Comparison of ENCODE assay signal across 32 mouse cellular contexts in the genomic region with DNA sequence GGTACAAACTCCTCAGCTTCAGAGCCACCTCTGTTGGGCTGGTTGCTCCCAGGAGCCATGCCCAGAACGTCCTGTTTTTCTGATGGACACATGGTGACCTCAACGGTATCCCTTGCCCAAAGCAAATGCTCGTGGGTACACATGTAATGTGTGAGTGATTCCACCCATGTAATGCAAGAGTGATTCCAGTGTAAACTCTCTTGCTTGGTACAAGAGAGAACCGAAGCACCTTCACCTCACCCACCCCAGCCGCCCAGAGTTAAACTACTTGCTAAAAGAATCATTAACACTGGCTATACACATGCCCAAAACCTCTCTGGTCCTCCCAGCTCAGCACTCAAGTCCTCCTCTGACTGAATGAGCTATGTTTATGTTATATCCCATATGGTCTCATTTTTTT.
"Had no signal": no experiment of that assay in that cellular context is flagged by ENCODE, and none has a peak within 500 bp of the region (broad histone marks: within the 10 kb centered on the region; RNA-seq: fewer than 3 reads in every experiment).

No protein-coding gene starts in this region.

- H3K27ac ChIP-seq: limb, embryonic 10.5 days; limb, embryonic 12.5 days; limb, embryonic 13.5 days; limb, embryonic 15.5 days; liver, embryonic 12.5 days; liver, embryonic 13.5 days; liver, embryonic 14.5 days; liver, embryonic 15.5 days; lung, embryonic 15.5 days; macrophage; midbrain, embryonic 10.5 days; midbrain, embryonic 12.5 days; midbrain, embryonic 13.5 days; midbrain, embryonic 15.5 days; neural tube, embryonic 12.5 days had no signal

- H3K36me3 ChIP-seq: limb, embryonic 10.5 days; limb, embryonic 12.5 days; limb, embryonic 13.5 days; limb, embryonic 15.5 days; liver, embryonic 12.5 days; liver, embryonic 13.5 days; liver, embryonic 15.5 days; lung, embryonic 15.5 days; midbrain, embryonic 10.5 days; midbrain, embryonic 12.5 days; midbrain, embryonic 13.5 days; midbrain, embryonic 15.5 days; neural tube, embryonic 12.5 days had no signal

- H3K4me1 ChIP-seq: limb, embryonic 13.5 days; limb, embryonic 15.5 days; liver, embryonic 12.5 days; liver, embryonic 13.5 days; liver, embryonic 15.5 days; lung, embryonic 15.5 days; megakaryocyte, embryonic 14.5 days; midbrain, embryonic 12.5 days; midbrain, embryonic 13.5 days; midbrain, embryonic 15.5 days had no signal

- H3K9ac ChIP-seq: limb, embryonic 12.5 days; limb, embryonic 13.5 days; limb, embryonic 15.5 days; liver, embryonic 12.5 days; liver, embryonic 13.5 days; liver, embryonic 14.5 days; liver, embryonic 15.5 days; liver, postnatal 0 days; lung, embryonic 14.5 days; lung, embryonic 15.5 days; midbrain, embryonic 12.5 days; midbrain, embryonic 13.5 days; midbrain, embryonic 15.5 days; neural tube, embryonic 12.5 days had no signal

- H3K9me3 ChIP-seq: limb, embryonic 10.5 days; limb, embryonic 12.5 days; limb, embryonic 13.5 days; limb, embryonic 15.5 days; liver, embryonic 12.5 days; liver, embryonic 13.5 days; liver, embryonic 15.5 days; lung, embryonic 15.5 days; megakaryocyte, embryonic 14.5 days; midbrain, embryonic 10.5 days; midbrain, embryonic 12.5 days; midbrain, embryonic 13.5 days; midbrain, embryonic 15.5 days; neural tube, embryonic 12.5 days had no signal

- H3K4me3 ChIP-seq: limb, embryonic 10.5 days; limb, embryonic 12.5 days; limb, embryonic 13.5 days; limb, embryonic 15.5 days; liver, embryonic 12.5 days; liver, embryonic 13.5 days; liver, embryonic 15.5 days; lung, embryonic 15.5 days; megakaryocyte, embryonic 14.5 days; midbrain, embryonic 10.5 days; midbrain, embryonic 12.5 days; midbrain, embryonic 13.5 days; midbrain, embryonic 15.5 days; myocyte; neural tube, embryonic 12.5 days had no signal

- H3K27me3 ChIP-seq: limb, embryonic 12.5 days; limb, embryonic 13.5 days; limb, embryonic 15.5 days; liver, embryonic 12.5 days; liver, embryonic 13.5 days; liver, embryonic 15.5 days; lung, embryonic 15.5 days; megakaryocyte, embryonic 14.5 days; midbrain, embryonic 13.5 days; midbrain, embryonic 15.5 days; neural tube, embryonic 12.5 days had no signal

- ATAC-seq: liver, embryonic 12.5 days; liver, postnatal 0 days; lung, postnatal 0 days; midbrain, embryonic 13.5 days; midbrain, embryonic 15.5 days; midbrain, embryonic 16.5 days had no signal

- H3K4me2 ChIP-seq: limb, embryonic 12.5 days; limb, embryonic 13.5 days; limb, embryonic 15.5 days; liver, embryonic 11.5 days; liver, embryonic 12.5 days; liver, embryonic 13.5 days; liver, embryonic 15.5 days; lung, embryonic 14.5 days; lung, embryonic 15.5 days; midbrain, embryonic 11.5 days; midbrain, embryonic 12.5 days; midbrain, embryonic 13.5 days; midbrain, embryonic 15.5 days; neural tube, embryonic 12.5 days had no signal

- DNase-seq: left cerebral cortex, postnatal 4 days; liver; liver, embryonic 13.5 days; liver, postnatal 0 days; lung, adult 18-20 months; lung, adult 2 months; lung, postnatal 10 days; lung, postnatal 14 days; lung, postnatal 36 days; lung, postnatal 4 days; midbrain, embryonic 14.5 days had no signal
